Mouse (Mus musculus) urinary bladder, postnatal 4 days (tissue): Measurements from ENCODE around the gene Erc2.

Experiments used
- DNase-seq, 2 experiments: peaks; one replicate each; pipeline ENCODE4 v3.0.0; 2021 to 2022; ENCODE audit warnings: low spot score in 2 of 2

Gene Erc2

DNA sequence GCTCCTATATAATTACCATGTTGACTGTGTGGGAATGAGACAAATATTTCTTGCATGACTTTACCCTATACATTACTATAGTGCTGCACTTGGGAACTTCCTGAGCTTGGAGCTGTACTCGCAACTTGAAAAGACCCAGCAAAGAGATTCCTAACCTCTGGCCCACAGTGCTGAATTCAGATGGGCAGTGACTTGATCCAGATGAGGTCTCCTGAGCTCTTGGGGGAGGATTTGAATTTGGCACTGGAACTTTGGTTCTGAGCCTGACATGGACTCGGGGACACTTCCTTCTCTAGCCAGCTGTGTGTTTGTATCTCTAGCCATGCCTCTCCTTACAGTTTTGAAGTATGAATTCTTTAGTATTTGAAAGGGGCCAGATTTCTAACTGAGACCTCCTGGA lies 666.7 kb downstream of the Erc2 start:
- no peak for DNase-seq

GRCm38 (mm10) chr14:28293921-28294320 lies 671.7 kb downstream of the Erc2 start:
- no peak for DNase-seq

DNA sequence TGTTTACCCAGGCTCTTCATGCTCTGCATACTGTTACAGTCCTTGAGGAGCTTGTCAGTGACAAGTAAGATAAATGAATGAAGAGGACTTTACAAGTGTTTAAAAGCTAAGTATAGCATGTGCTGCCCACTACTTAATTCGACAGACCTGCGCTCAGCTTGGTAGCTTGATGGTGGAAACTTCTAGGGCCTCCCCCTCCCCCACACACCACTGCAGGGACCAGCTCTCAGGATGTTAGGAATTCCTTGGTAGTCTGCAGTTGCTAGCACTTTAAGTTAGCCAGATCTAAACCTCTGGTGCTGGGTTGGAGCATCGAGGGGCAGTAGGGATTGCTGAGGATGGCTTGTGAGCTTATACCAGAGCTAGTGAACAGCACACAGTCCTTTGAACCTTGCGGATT lies 672.9 kb downstream of the Erc2 start:
- DNase-seq: no peak

DNA sequence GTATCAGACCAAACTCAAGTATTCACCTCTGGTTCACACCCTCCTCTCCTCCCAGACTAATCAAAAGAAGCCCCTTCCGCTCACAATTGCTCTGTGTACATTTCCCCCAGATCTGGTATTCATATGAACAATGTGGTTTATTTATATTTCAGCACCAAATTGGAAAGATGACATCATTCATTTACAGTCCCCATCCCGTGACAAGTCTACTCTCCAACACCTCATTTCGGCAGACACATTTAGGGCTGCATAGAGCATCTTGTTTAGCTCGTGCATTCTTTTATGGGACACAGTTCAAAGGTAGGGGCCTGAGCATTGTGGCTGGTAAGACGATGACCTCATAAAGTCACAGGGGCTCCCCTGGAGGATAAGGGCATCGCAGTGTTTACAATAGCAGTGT lies 677.9 kb downstream of the Erc2 start:
- DNase-seq: no peak

GRCm38 (mm10) chr14:28301251-28301650 lies 679.0 kb downstream of the Erc2 start:
- DNase-seq: no peak

DNA sequence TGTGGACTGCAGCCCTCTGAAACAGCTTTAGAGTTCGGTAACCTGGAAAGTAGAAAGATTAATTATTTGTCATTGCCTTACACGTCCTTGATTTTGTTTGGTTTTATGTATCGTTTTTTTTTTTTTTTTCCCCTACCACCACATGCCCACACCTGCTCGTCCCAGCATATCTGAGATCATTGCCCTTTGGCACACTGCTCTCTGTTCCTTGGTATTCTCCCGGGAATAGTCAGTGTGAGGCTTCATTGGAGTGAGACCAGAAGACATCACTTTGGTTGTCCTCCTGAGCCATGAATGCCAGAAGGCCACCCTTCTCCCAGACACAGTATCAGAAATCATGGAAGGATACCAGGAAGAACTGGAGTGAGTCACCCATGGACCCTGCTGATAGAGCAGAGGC lies 681.9 kb downstream of the Erc2 start:
- DNase-seq: no peak

GRCm38 (mm10) chr14:28308661-28309060 lies 686.4 kb downstream of the Erc2 start:
- DNase-seq: no peak

GRCm38 (mm10) chr14:28316851-28317250 lies 694.6 kb downstream of the Erc2 start:
- DNase-seq: no peak

DNA sequence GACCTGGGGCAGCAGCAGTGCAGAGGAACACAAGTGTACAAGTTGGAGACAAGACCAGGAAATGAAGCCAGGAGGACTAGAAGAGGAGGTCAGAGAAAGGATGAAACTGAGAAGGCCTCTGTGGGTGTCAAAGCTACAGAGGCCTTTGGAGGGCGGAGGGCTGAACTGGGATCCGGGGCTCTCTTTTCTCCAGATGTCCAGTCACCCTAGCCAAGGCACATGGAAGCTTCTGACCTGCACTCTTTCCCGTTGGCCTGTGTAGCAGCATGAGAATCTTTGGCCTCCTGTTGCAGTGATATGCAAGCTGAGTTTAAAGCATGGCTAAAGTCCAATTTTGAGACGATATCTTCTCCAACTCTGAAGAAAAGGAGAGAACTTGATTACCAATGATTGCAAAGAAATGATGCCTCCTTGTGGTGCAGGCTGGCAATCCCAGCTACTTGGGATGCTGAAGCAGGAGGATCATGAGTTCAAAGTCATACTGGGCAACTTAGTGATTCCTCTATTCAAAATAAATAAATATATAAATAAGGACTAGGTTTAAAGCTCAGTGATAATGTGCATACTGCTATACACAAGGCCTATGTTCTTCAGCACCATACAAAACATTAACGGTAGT lies 699.8 kb downstream of the Erc2 start:
- DNase-seq: no peak

- no peak for DNase-seq
Measured at GRCm38 (mm10) chr14:28323243-28323642, 701.0 kb downstream of the Erc2 start.

GRCm38 (mm10) chr14:28323727-28324126 lies 701.5 kb downstream of the Erc2 start:
- DNase-seq: no peak

DNA sequence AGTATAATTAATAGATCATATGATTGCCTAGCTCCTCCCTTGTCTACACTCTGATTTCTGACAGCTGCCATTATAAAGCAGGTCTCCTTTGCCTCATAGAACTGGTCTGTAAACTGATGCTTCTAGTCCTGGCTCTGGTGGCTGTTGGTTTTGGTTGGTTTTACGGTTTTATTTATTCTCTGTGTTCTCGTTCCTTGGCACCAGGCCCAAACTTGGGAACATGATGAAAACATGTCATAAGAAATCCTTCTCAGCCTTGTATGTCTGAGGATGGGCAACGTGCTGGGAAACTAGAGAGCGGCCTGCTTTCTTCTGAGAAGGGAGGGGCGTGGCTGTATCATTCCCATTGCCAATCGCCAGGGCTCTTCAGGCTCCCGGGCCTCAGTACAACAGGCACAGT lies 704.2 kb downstream of the Erc2 start:
- DNase-seq: no peak

DNA sequence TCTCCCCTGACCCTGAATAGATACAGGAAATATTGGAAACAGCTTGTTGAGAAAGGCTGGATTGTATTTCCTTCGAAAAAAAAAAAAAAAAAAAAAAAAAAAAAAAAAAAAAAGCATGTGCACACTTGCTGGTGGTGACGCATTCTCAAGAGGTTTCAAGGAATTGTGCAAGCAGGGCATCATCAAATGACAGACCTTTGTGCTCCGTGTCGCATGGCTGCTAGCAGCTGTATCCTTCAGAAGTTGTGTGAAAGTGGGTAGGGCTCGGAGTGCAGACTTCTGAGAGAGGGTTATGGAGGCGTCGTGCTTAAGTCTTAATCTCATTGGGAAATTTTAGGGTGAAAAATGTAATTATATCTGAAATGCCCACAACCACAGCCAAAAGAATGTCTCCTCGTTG lies 706.3 kb downstream of the Erc2 start:
- no peak for DNase-seq

DNA sequence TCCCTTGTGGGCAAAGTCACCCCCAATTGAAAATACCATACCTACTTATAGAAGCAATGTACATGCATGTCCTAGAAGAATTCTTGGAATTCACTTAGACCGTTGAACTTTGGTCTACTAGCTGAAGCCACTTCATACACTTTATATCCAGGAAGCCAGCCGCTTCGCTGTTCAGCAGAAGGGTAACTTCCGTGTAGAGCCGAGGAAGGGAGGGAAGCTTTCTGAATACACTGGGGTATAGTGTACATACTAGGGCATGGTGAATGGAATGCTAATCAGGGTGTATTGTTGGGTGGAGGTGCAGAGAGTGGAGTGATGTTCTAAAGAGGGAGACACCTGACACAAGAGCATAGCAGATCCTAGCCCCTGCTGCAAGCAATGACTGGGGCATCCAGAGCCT lies 708.9 kb downstream of the Erc2 start:
- DNase-seq: no peak

DNA sequence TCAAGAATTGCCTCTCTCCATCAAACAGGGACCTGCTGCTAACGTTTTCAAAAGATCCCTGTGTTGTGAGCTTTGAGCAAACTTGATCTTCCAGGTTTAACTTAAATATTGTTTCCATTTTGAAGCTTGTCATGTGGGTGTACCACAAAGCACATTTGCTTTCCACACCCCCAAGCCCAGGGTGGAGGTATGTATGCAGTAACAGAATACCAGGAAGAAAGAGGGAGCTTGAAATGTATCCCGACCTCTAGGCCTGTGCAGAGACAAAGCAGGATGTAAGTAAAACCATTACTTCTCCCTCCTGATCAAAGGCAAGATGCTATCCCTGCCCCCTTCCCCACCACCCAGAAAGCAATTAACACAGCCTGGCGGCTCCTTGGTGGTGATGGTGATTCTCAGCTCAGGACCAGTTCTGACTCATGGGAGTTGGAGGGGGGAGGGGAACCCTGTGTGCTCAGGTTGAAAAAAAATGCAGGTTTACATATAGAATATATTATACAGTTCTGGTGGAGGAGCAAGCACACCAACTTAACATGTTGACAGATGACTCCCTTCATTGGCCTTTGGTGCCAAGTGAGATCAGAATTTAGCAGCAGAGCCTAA lies 710.2 kb downstream of the Erc2 start:
- no peak for DNase-seq

DNA sequence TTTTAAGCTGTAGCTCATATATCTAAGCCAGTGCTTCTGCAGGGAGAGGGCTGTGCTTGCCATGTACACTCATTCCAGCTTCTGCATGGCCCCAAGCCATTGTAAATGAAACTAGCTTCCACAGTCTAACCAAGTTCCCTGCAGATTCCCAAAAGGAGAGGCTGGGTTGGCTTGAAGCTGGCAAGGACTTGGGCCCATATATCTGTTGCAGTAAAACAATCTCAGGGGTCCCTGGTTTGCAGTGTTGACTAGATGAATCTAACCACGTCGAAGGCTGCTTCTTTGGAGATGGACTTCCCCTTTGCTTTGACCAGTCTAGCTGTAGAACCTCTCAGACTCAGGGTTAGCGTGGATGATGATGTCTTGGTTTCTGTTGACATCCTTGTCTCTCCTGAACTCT lies 716.9 kb downstream of the Erc2 start:
- no peak for DNase-seq

DNA sequence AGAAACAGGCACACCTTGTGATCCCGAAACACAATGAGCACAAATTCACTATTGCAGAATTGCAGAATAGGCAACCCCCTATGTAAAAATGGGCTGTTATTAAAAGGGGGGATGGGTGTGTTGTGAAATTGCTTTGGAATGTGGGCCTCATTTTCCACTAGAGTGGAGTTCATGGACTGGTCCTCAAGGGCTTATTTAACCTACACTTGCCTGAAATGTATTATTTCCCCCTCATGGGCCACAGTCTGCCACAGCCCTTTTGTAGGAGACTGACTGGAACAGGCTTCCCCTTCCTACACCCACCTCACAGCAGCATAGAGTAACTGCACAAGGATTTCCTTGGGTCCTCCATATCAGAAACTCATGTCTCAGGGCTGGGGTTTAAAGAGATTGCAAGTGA lies 726.9 kb downstream of the Erc2 start:
- DNase-seq: no peak

DNA sequence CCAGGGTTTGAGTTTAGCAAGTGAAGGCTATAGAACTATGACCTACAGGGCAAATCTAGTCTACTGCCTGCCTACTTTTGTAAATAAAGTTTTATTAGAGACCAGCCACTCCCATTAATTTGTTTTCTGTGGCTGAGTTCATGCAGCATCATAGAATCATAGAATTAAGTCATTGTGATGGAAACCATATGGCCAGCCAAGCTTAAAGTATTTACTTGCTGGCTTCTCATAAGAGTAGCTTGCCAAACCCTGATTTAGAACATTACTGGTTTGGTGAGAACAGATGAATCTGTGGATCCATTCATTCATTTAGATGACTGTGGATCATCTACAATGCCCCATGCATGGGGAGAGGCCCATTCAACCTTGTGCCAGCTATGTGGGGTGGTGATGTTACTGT lies 733.8 kb downstream of the Erc2 start:
- DNase-seq: no peak

- no peak for DNase-seq
Measured at GRCm38 (mm10) chr14:28359502-28359901, 737.3 kb downstream of the Erc2 start.

- no peak for DNase-seq
Measured at GRCm38 (mm10) chr14:28359983-28360382, 737.8 kb downstream of the Erc2 start.

- DNase-seq: no peak
Measured at GRCm38 (mm10) chr14:28362336-28362735, 740.1 kb downstream of the Erc2 start.

DNA sequence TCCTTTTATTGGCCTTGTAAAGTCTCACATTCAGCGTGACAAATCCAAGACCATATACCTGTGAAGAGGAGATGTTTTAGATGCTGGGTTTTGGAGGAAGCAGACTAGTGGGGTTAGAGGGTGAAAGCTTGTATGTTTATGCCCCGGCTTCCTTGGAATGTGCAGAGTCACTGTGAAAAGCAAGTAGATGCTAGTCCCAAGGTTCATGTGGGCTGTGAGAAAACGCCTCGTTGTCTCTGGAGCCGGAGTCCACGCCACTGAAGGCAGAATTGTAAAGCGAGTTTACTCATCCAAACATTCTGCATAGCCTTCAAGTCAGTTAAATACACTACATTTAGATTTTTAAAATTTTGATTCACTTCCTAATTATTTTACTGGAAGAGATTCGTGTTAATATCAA lies 748.5 kb downstream of the Erc2 start:
- DNase-seq: no peak

DNA sequence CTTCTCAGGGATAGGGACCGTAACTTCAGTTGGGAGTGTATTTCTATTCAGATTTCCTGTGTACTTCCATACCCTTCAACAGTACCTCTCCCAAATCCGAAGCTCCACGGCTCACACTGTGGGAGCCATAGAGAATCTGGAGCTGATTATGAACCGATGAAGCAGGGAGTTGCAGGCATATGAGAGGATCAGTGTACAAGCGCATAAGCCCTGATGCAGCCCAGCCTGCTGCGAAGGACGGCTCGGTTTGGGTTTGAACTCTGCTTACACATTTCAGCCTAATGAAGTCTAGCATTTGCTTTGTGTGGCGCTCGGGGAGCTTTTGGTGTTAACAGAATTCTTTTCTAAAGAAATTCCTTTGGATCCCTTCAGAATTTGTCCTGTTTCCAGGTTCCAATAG lies 749.4 kb downstream of the Erc2 start:
- no peak for DNase-seq

DNA sequence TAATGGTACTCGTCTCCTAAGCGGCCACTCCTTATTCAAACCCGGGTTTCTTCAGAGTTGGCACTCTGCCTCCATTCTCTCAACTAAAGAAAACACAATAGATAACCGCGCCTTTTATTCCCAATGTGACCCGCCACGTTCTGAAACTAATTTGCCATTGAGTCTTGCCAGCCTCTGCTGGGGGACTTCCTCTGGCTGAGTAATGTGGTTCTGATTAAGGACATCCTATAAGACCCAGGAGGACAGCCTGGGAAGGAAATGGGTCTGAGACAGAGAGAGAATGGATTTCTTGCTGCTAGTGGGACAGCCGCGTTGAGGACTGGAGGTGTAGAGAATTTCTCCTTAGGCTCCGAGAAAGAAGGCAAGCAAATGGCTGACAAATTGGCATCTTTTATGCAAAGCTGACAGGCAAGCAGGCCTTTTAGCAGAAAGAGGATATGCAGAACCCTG lies 753.4 kb downstream of the Erc2 start:
- DNase-seq: no peak
